Mouse (Mus musculus): ENCODE measurements around the gene Carns1.

Carns1 gene

DNA sequence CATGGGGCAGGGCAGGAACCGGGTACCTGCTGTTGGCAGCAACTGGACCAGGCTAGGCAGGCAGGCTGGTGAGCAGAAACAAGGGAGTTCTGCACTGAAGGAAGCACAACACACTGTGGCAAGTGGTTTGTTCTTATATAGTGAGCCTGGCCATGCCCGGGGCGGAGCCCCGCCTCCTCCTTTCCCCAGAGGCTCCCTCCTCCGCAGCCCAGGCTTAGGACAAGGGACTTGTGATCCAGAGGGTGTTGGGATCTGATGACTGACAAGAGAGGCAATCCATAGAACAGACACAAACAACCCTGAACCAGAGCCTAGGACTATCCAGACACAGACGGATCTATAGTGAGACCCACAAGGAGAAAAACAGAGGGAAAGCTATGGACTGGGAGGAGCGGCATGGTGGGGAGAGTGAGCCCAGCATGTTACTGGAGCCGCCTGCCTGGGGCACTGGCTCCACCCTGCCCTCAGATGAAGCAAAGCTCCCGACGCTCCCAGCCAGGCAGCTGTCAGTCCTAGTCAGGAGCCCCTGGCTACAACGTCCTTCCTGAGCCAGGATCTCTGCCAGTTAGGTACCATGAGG, at the start of gene Carns1:
TSS of gene Carns1 (minus strand) at position 112 of the 580 bp plus-strand sequence.
- no peak for DNase-seq (ENCODE audit: low spot score)

DNA sequence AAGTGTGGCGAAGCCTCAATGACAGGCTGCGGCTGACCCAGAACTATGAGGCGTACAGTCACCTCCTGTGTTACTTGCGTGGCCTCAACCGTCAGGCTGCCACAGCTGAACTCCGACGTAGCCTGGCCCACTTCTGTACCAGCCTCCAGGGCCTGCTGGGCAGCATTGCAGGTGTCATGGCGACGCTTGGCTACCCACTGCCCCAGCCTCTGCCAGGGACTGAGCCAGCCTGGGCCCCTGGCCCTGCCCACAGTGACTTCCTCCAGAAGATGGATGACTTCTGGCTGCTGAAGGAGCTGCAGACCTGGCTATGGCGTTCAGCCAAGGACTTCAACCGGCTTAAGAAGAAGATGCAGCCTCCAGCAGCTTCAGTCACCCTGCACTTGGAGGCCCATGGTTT, 46.9 kb upstream of the Carns1 start:
- DNase-seq (ENCODE audit: low spot score), result peak; percentile 34

GRCm38 (mm10) chr19:4220957-4221743, 45.9 kb upstream of the Carns1 start:
- peak; percentile 51 for DNase-seq (ENCODE audit: low spot score)

- DNase-seq (ENCODE audit: low spot score), result peak; percentile 54
Measured at GRCm38 (mm10) chr19:4220416-4220815, 45.1 kb upstream of the Carns1 start.

DNA sequence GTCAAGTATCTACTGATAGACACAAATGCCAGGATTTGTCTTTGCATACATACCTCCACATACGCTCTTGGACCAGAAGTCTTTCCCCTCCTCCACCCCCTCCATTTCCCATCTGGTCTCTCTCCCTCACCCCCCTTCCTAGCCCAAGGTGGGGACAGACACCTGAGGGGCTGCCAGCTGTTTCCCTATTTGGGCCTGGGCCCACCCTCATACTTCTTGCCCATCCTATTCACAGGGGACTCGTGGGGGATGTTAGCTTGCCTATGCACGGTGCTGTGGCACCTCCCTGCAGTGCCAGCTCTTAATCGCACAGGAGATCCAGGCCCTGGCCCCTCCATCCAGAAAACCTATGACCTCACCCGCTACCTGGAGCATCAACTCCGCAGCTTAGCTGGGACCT, 44.7 kb upstream of the Carns1 start:
- DNase-seq (ENCODE audit: low spot score), result no peak

DNA sequence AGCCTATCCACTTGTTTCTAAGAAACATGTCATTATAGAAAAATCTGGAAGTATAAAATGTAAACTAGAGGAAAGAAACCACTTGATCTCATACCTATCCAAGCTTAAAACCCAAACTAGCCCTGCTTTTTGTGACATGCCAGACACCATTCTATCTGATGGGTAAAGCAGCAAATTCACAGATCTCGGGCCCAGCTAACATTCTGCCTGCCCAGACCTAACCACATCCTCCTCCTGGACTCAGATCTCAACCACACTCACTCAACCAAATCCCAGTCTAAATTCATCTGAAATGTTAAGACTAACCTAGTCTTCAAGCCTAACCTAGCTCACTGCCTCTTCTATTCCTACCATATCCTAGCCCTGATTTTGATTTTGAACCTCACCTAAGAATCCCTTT, 43.5 kb upstream of the Carns1 start:
- no peak for DNase-seq (ENCODE audit: low spot score)

- DNase-seq (ENCODE audit: low spot score), result no peak
Measured at GRCm38 (mm10) chr19:4218293-4218692, 43.0 kb upstream of the Carns1 start.

DNA sequence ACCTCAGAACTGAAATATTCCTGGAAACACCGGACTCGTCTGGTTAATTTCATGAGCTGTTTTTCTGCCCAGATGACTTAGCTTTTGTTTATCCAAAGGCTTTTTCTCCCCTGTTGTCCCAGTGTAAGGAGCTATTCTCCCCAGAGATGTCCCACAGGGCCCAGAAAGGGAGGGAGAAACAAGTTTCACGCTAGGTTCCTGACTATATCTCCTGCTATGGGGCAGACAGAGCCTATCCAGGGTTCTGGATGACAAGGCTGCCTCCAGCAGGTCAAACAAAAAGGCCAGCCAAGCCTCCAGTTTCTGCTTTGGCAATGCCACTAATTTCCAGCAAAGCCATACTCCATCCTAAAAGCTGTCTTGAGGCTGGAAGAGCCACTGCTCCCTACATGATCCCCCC, 42.6 kb upstream of the Carns1 start:
- DNase-seq (ENCODE audit: low spot score), result no peak

- DNase-seq (ENCODE audit: low spot score), result no peak
Measured at GRCm38 (mm10) chr19:4217140-4217539, 41.9 kb upstream of the Carns1 start.

GRCm38 (mm10) chr19:4216041-4216685, 40.9 kb upstream of the Carns1 start:
- peak; percentile 48 for DNase-seq (ENCODE audit: low spot score)

- no peak for DNase-seq (ENCODE audit: low spot score)
Measured at GRCm38 (mm10) chr19:4215451-4215840, 40.2 kb upstream of the Carns1 start.

- DNase-seq (ENCODE audit: low spot score), result peak; percentile 29
Measured at GRCm38 (mm10) chr19:4214771-4215450, 39.6 kb upstream of the Carns1 start.

- DNase-seq (ENCODE audit: low spot score), result peak; percentile 68
Measured at GRCm38 (mm10) chr19:4214071-4214770, 38.9 kb upstream of the Carns1 start, which contains the start of the genes Clcf1 and AC109138.7. TSS of gene Clcf1 (plus strand) at chr19:4214238. TSS of gene AC109138.7 (plus strand) at chr19:4214357.

DNA sequence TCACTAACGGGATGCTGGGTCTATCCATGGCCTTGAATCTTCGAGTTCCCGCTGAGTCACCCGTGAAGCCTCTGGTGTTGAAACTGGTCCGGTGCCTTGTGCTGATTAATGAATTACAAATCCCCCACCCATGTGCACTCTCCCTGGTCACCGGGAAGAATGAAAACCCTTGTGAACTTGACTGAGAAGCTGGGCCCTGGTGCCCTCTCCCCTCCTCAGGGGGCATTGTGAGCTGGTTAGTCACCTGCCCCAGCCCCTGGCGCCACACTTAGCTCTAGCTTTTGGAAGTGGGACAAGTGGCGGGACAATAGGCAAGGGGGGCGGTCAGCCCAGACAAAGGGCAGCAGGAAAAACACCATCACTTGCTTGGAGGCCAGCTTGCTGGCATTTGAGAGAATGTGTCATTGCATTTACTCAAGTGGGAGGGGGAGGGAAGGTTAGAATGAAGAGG, 38.3 kb upstream of the Carns1 start:
- no peak for DNase-seq (ENCODE audit: low spot score)

GRCm38 (mm10) chr19:4211891-4212588, 36.8 kb upstream of the Carns1 start:
- no peak for DNase-seq (ENCODE audit: low spot score)

DNA sequence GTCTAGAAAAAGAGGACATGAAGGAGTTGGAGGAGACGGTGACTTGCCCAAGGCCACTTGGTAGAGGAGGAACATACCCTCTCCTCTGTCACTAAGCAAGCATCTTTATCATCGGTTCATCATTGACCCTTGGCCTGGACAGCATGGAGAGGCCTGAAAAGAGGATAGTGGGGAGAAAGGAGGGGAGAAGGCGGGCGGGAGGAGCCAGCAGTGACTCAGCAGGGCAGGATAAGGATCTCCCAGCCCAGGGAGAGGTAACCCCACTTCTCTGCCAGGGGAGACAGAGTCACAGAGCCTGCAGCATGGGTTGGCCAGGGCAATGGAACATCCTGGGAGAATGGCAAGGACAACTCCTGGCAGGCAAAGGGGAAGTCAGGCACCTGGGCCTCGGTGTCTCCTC, 33.3 kb upstream of the Carns1 start:
- DNase-seq (ENCODE audit: low spot score), result no peak

GRCm38 (mm10) chr19:4206971-4207370, 31.7 kb upstream of the Carns1 start:
- peak; percentile 83 for DNase-seq (ENCODE audit: low spot score)

DNA sequence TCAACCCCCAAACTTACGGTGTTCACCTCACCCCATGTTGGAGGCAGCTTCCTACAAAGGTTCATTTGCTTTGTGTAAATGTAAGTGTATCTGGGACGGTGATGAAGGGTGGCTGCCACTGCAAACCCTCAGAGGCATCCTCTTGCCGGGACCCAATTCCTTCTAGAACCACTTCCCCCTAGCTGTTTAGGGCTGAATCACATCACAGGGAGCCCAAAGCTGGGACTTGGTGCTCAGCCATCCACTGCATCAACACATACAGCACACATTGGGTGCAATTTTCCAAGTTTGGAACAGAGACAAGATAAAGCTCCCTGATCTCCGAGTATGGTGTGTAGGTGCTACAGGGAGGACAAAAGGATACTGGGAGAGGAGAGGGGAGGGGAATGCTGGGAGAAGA, 29.6 kb upstream of the Carns1 start:
- no peak for DNase-seq (ENCODE audit: low spot score)

GRCm38 (mm10) chr19:4203604-4204326, 28.5 kb upstream of the Carns1 start:
- DNase-seq (ENCODE audit: low spot score), result peak; percentile 71

DNA sequence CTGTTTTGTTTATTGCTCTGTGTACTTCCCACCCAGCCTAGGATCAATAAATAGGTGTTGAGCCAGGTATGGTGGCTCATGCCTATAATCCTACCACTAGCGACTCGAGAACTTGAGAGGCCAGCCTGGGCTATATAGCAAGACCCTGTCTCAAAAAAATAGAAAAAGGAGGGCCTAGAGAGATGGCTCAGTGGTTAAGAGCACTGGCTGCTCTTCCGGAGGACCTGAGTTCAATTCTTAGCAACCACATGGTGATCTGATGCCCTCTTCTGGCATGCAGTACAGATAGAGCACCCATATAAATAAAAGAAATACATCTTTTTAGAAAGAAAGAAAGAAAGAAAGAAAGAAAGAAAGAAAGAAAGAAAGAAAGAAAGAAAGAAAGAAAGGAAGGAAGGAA, 27.9 kb upstream of the Carns1 start:
- peak; percentile 31 for DNase-seq (ENCODE audit: low spot score)
